Mouse (Mus musculus) erythroblast, embryonic 14.5 days (primary cell): ENCODE results near the gene Acrbp.

Source experiments
- GATA1 ChIP-seq: IDR thresholded peaks from 2 replicates; pipeline ENCODE4 v1.6.1; 2012; ENCODE audit warnings: low read length, inconsistent platforms, mixed read lengths
- TAL1 ChIP-seq: IDR thresholded peaks from 3 replicates; pipeline ENCODE4 v1.6.1; 2012; ENCODE audit warnings: low read length, inconsistent platforms, mixed read lengths

GRCm38 (mm10) chr6:125087937-125088336 is 38.4 kb downstream of the Acrbp start:
- TF ChIP-seq GATA1 (no peak), TAL1 (no peak)
